Mouse (Mus musculus): ENCODE data around the gene Pdlim3. TPM values are rescaled to one million over a fixed set of nuclear protein-coding genes. Genes with fewer than 3 reads are reported as not detected.

Pdlim3 gene
- polyA plus RNA-seq (2017; shearing (Covaris generic)): not detected

DNA sequence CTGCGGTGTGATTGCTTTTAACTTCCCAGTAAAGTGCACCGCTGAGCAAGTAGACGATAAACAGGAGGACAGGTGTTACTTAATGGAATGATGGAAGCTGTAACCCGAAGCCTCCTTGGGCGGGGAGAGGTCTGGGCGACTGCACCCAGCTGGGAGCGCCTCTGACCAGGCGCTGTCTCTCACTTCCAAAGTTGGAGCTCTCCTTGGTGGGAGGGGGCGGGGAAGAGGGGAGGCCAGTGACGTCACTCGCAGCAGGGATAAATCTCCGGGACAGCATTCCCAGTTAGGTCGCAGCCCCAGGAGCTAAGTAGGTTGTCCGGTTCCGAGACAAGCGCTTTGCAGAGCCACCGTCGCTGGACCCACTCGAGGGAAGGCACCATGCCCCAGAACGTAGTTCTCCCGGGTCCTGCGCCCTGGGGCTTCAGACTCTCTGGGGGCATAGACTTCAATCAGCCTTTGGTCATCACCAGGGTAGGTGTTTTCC, at the start of gene Pdlim3:
Gene Pdlim3 (plus strand): TSS at position 260 of the 484 bp plus-strand sequence.

DNA sequence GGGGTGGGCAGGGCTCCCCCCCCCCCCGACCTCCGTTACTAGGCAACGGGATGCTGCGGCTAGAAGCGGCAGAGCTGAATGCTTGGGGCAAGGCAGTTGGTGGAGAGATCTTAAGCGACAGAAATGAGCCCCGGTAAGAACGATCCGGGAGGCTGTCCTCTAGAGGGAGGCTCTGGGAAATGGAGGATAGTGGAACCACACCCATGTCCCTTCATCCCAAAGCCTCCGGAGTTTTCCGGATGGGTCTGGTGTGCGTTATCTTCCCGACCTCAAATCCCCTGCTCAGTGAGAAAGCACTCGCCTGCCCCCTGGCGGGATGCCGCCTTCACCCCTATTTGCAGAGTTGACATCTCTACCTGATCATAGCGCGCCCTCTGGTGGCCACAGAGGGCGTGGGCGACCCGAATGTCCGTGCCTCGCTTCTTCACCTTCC, 49.3 kb downstream of the Pdlim3 start, which contains the start of gene Ccdc110:
Gene Ccdc110 (plus strand): TSS at position 38 of the 433 bp plus-strand sequence.

Other genes starting within 250 kb of the Pdlim3 start
- gene Ccdc110, start 49.2 kb downstream of the Pdlim3 start, polyA plus RNA-seq (2017; shearing (Covaris generic)): not detected
- gene 1700029J07Rik, start 89.8 kb downstream of the Pdlim3 start, polyA plus RNA-seq (2017; shearing (Covaris generic)): 2.7 TPM
- gene Ufsp2, start 90.1 kb downstream of the Pdlim3 start, polyA plus RNA-seq (2017; shearing (Covaris generic)): 50.6 TPM
- 0.56 TPM for gene Lrp2bp, start 113.8 kb downstream of the Pdlim3 start, polyA plus RNA-seq (2017; shearing (Covaris generic))
- 24.3 TPM for gene Ankrd37, start 120.2 kb downstream of the Pdlim3 start, polyA plus RNA-seq (2017; shearing (Covaris generic))